ENCODE assay signal across 13 mouse cellular contexts in genomic region chr13:58423061-58423660, GRCm38 (mm10). TPM values are rescaled to one million over a fixed set of nuclear protein-coding genes. Genes with fewer than 3 reads are reported as not detected.
DNase-seq lines count a peak whose midpoint lies in the region; ATAC-seq and TF ChIP-seq lines count a peak whose summit lies in the region.
"Had no signal": no experiment of that assay in that cellular context is flagged by ENCODE, and none has a peak within 500 bp of the region (broad histone marks: within the 10 kb centered on the region; RNA-seq: fewer than 3 reads in every experiment).

No protein-coding gene starts in this region.

- no peaks in the 10 kb centered on the region for H3K9me3 ChIP-seq in heart, embryonic 10.5 days
- no peaks in the 10 kb centered on the region for H3K9me3 ChIP-seq in lung, embryonic 15.5 days
- H3K9me3 ChIP-seq in midbrain, embryonic 13.5 days, result no peaks in the 10 kb centered on the region
- H3K9me3 ChIP-seq: forebrain, embryonic 13.5 days; hindbrain, embryonic 10.5 days; limb, embryonic 15.5 days had no signal

- no peak overlapping the region for H3K4me2 ChIP-seq in lung, embryonic 15.5 days
- no peak overlapping the region for H3K4me2 ChIP-seq in midbrain, embryonic 13.5 days (replicated peaks)
- H3K4me2 ChIP-seq: forebrain, embryonic 13.5 days; limb, embryonic 15.5 days had no signal

- peaks cover 1% of the 10 kb centered on the region for H3K4me1 ChIP-seq in heart, adult 2 months (ENCODE audit: control insufficient read depth, insufficient read depth, low read length)
- peaks cover 11% of the 10 kb centered on the region; the same call in 1 of the 2 replicates for H3K4me1 ChIP-seq in heart, embryonic 10.5 days
- H3K4me1 ChIP-seq in lung, embryonic 15.5 days, result peaks cover 11% of the 10 kb centered on the region
- peaks cover 2% of the 10 kb centered on the region; the same call in 1 of the 2 replicates for H3K4me1 ChIP-seq in embryonic fibroblast, embryonic 13.5 days (ENCODE audit: control insufficient read depth, insufficient read depth, low read length)
- H3K4me1 ChIP-seq in midbrain, embryonic 13.5 days (replicated peaks), result no peaks in the 10 kb centered on the region
- H3K4me1 ChIP-seq: forebrain, embryonic 13.5 days; hindbrain, embryonic 10.5 days; limb, embryonic 15.5 days had no signal

- peak overlapping the region; percentile 37 for H3K27ac ChIP-seq in heart, adult 2 months
- no peak overlapping the region for H3K27ac ChIP-seq in heart, embryonic 10.5 days
- peak overlapping the region; percentile 70 for H3K27ac ChIP-seq in lung, embryonic 15.5 days
- H3K27ac ChIP-seq in embryonic fibroblast, embryonic 13.5 days (ENCODE audit: insufficient read depth, low read length), result 0 out of 2 replicates have a peak overlapping the region, but pooled peaks have one; percentile 2
- no peak overlapping the region for H3K27ac ChIP-seq in midbrain, embryonic 13.5 days
- H3K27ac ChIP-seq: forebrain, embryonic 13.5 days; hindbrain, embryonic 10.5 days; limb, embryonic 15.5 days had no signal

- TF ChIP-seq CTCF in heart, adult 2 months (IDR thresholded peaks at IDR 0.05), result no peak
- TF ChIP-seq CTCF in embryonic fibroblast, embryonic 13.5 days (IDR thresholded peaks at IDR 0.05; ENCODE audit: borderline replicate concordance, insufficient read depth, low read length), result no peak

- TF ChIP-seq POLR2A in heart, adult 2 months (IDR thresholded peaks at IDR 0.05; ENCODE audit: insufficient read depth, low read depth, low read length), result no peak
- TF ChIP-seq POLR2A in embryonic fibroblast, embryonic 13.5 days (IDR thresholded peaks at IDR 0.05; ENCODE audit: low read depth, low read length), result no peak

- peak; percentile 79 for ATAC-seq in lung, embryonic 15.5 days (ENCODE audit: borderline replicate concordance, extremely low read depth, low FRiP score, low TSS enrichment)
- ATAC-seq in midbrain, embryonic 13.5 days, result no peak
- ATAC-seq: forebrain, embryonic 13.5 days had no signal

- intact Hi-C loops in heart, adult 2 months (cut with DNase I), result no loop called here

- H3K27me3 ChIP-seq in heart, adult 2 months (ENCODE audit: control insufficient read depth, insufficient read depth, low read length), result no peaks in the 10 kb centered on the region
- no peaks in the 10 kb centered on the region for H3K27me3 ChIP-seq in heart, embryonic 10.5 days (ENCODE audit: insufficient read depth, poor library complexity, severe bottlenecking)
- no peaks in the 10 kb centered on the region for H3K27me3 ChIP-seq in lung, embryonic 15.5 days
- no peaks in the 10 kb centered on the region for H3K27me3 ChIP-seq in midbrain, embryonic 13.5 days
- H3K27me3 ChIP-seq: forebrain, embryonic 13.5 days; limb, embryonic 15.5 days had no signal

- DNase-seq in heart, adult 2 months, result peak in 1 of 2 experiments; percentile 28
- DNase-seq in heart, embryonic 10.5 days (ENCODE audit: low spot score), result no peak
- DNase-seq in lung, postnatal 25 days (ENCODE audit: low spot score), result no peak
- DNase-seq in lung, postnatal 10 days, result peak; percentile 26
- no peak for DNase-seq in right cerebral cortex, postnatal 10 days (ENCODE audit: low spot score in 2 of 2)
- DNase-seq: cerebellum, adult 9-11 months; right cerebral cortex, postnatal 25 days had no signal

- no peaks in the 10 kb centered on the region for H3K79me2 ChIP-seq in heart, adult 2 months (replicated peaks; ENCODE audit: control insufficient read depth, insufficient read depth, low read length)

- H3K9ac ChIP-seq in heart, adult 2 months (ENCODE audit: low read depth, low read length), result no peak overlapping the region
- H3K9ac ChIP-seq in lung, embryonic 15.5 days, result no peak overlapping the region
- no peak overlapping the region for H3K9ac ChIP-seq in midbrain, embryonic 13.5 days (replicated peaks)
- H3K9ac ChIP-seq: forebrain, embryonic 13.5 days; limb, embryonic 15.5 days had no signal

- no peaks in the 10 kb centered on the region for H3K36me3 ChIP-seq in heart, adult 2 months (ENCODE audit: control insufficient read depth, insufficient read depth, low read length)
- H3K36me3 ChIP-seq in heart, embryonic 10.5 days, result no peaks in the 10 kb centered on the region
- no peaks in the 10 kb centered on the region for H3K36me3 ChIP-seq in lung, embryonic 15.5 days
- H3K36me3 ChIP-seq in midbrain, embryonic 13.5 days, result no peaks in the 10 kb centered on the region
- H3K36me3 ChIP-seq: hindbrain, embryonic 10.5 days; limb, embryonic 15.5 days had no signal

- H3K4me3 ChIP-seq in heart, adult 2 months, result no peak overlapping the region
- no peak overlapping the region for H3K4me3 ChIP-seq in heart, embryonic 10.5 days
- H3K4me3 ChIP-seq in lung, embryonic 15.5 days, result no peak overlapping the region
- no peak overlapping the region for H3K4me3 ChIP-seq in embryonic fibroblast, embryonic 13.5 days (ENCODE audit: insufficient read depth, low read length)
- no peak overlapping the region for H3K4me3 ChIP-seq in midbrain, embryonic 13.5 days (replicated peaks)
- H3K4me3 ChIP-seq: forebrain, embryonic 13.5 days; hindbrain, embryonic 10.5 days; limb, embryonic 15.5 days had no signal

- no peak for TF ChIP-seq EP300 in heart, adult 2 months (IDR thresholded peaks at IDR 0.05; ENCODE audit: insufficient read depth, low read depth, low read length)

- 18% methylated on average over 10 of the region's 10 CpGs for WGBS in heart, adult 2 months
- WGBS in heart, embryonic 10.5 days, result 53% methylated on average over 10 of the region's 10 CpGs
- 25% methylated on average over 10 of the region's 10 CpGs for WGBS in lung, embryonic 15.5 days
- WGBS in midbrain, embryonic 13.5 days, result 69% methylated on average over 10 of the region's 10 CpGs

RNA-seq across cellular contexts. Expression of gene Hnrnpk, which starts 20.0 kb away (rescaled TPM):
- total RNA-seq in heart, adult 2 months (2021), result 100 to 1,000 TPM; 388 to 416 TPM
- 108 and 203 TPM in 2 replicates for polyA plus RNA-seq in heart, adult 2 months (2012; rRNA removed)
- polyA plus RNA-seq in heart, embryonic 10.5 days (2016; fragmentation: Nextera tagmentation; extraction: Ambion mirVana), result 1,257 and 1,505 TPM in 2 replicates
- 1,649 and 1,683 TPM in 2 replicates for polyA plus RNA-seq in lung, embryonic 15.5 days (2015; fragmentation: Nextera tagmentation; extraction: Ambion mirVana)
- polyA plus RNA-seq in embryonic fibroblast, embryonic 13.5 days (2011; ENCODE audit: insufficient read length, low read depth, missing spikeins), result 1,418 and 1,755 TPM in 2 replicates
- polyA plus RNA-seq in midbrain, embryonic 13.5 days (2015; fragmentation: Nextera tagmentation; extraction: Ambion mirVana), result 1,943 and 2,055 TPM in 2 replicates

RNA-seq across cellular contexts. Expression of gene Rmi1, which starts 21.1 kb away (rescaled TPM):
- total RNA-seq in heart, adult 2 months (2021), result 1 to 10 TPM; 9.0 to 9.2 TPM
- 5.2 and 8.7 TPM in 2 replicates for polyA plus RNA-seq in heart, adult 2 months (2012; rRNA removed)
- 21.8 and 26.0 TPM in 2 replicates for polyA plus RNA-seq in heart, embryonic 10.5 days (2016; fragmentation: Nextera tagmentation; extraction: Ambion mirVana)
- 26.3 and 29.7 TPM in 2 replicates for polyA plus RNA-seq in lung, embryonic 15.5 days (2015; fragmentation: Nextera tagmentation; extraction: Ambion mirVana)
- polyA plus RNA-seq in embryonic fibroblast, embryonic 13.5 days (2011; ENCODE audit: insufficient read length, low read depth, missing spikeins), result 21.2 and 24.5 TPM in 2 replicates
- 23.4 and 26.0 TPM in 2 replicates for polyA plus RNA-seq in midbrain, embryonic 13.5 days (2015; fragmentation: Nextera tagmentation; extraction: Ambion mirVana)

RNA-seq across cellular contexts. Expression of gene 2210016F16Rik, which starts 38.1 kb away (rescaled TPM):
- 10 to 100 TPM; 15.2 to 17.5 TPM for total RNA-seq in heart, adult 2 months (2021)
- polyA plus RNA-seq in heart, adult 2 months (2012; rRNA removed), result 10.4 and 11.2 TPM in 2 replicates
- 34.7 and 35.3 TPM in 2 replicates for polyA plus RNA-seq in heart, embryonic 10.5 days (2016; fragmentation: Nextera tagmentation; extraction: Ambion mirVana)
- polyA plus RNA-seq in lung, embryonic 15.5 days (2015; fragmentation: Nextera tagmentation; extraction: Ambion mirVana), result 33.2 and 35.7 TPM in 2 replicates
- 17.3 and 19.6 TPM in 2 replicates for polyA plus RNA-seq in embryonic fibroblast, embryonic 13.5 days (2011; ENCODE audit: insufficient read length, low read depth, missing spikeins)
- 23.6 and 24.0 TPM in 2 replicates for polyA plus RNA-seq in midbrain, embryonic 13.5 days (2015; fragmentation: Nextera tagmentation; extraction: Ambion mirVana)

Comparison
In these comparisons a context has a peak if more than half of its experiments do, and no peak if none do; other contexts are left out.
1. H3K27ac ChIP-seq: peak in heart, adult 2 months (single experiment), lung, embryonic 15.5 days (single experiment) and embryonic fibroblast, embryonic 13.5 days (single experiment); none in heart, embryonic 10.5 days (single experiment) and midbrain, embryonic 13.5 days (single experiment).